Comparison of ENCODE assay signal across 20 mouse cellular contexts in genomic region chr19:48649941-48650340, GRCm38 (mm10).
DNase-seq lines count a peak whose midpoint lies in the region; TF ChIP-seq lines count a peak whose summit lies in the region.
"Had no signal": no experiment of that assay in that cellular context is flagged by ENCODE, and none has a peak within 500 bp of the region (broad histone marks: within the 10 kb centered on the region; RNA-seq: fewer than 3 reads in every experiment).

No protein-coding gene starts in this region.

- H3K27ac ChIP-seq in ES-E14 (ENCODE audit: insufficient read depth, low read depth, low read length, poor library complexity, severe bottlenecking) = no peak overlapping the region
- H3K27ac ChIP-seq: embryonic facial prominence, embryonic 10.5 days; embryonic facial prominence, embryonic 12.5 days; forebrain, embryonic 13.5 days; forebrain, embryonic 15.5 days had no signal

- peak; percentile 60 for DNase-seq in heart, adult 11 months
- DNase-seq in heart, adult 18-20 months = no peak
- DNase-seq in ES-E14 (ENCODE audit: low read depth, low spot score) = peak; percentile 26
- peak; percentile 81 for DNase-seq in ZHBTc4 (ENCODE audit: low read depth, low spot score)
- DNase-seq in embryo, embryonic 11 days = no peak
- DNase-seq in lung, adult 18-20 months = no peak
- DNase-seq in cerebellum, adult 11 months = no peak
- DNase-seq: adrenal gland, adult 2 months; adrenal gland, postnatal 10 days; adrenal gland, postnatal 25 days; cerebellum, adult 18-20 months; cerebellum, adult 8-10 months; cerebellum, adult 9-11 months; cerebellum, postnatal 14 days; cerebellum, postnatal 36 days; forebrain, postnatal 0 days had no signal

- H3K9me3 ChIP-seq in ES-E14 (ENCODE audit: control insufficient read depth, insufficient read depth, low read depth, low read length) = no peaks in the 10 kb centered on the region
- H3K9me3 ChIP-seq: embryonic facial prominence, embryonic 10.5 days; embryonic facial prominence, embryonic 12.5 days; forebrain, embryonic 13.5 days; forebrain, embryonic 15.5 days had no signal

- H3K9ac ChIP-seq in ES-E14 (ENCODE audit: insufficient read depth, low read depth, low read length, poor library complexity, severe bottlenecking) = no peak overlapping the region
- H3K9ac ChIP-seq: embryonic facial prominence, embryonic 12.5 days; forebrain, embryonic 13.5 days; forebrain, embryonic 15.5 days; forebrain, postnatal 0 days had no signal

- H3K36me3 ChIP-seq in ES-E14 (ENCODE audit: control insufficient read depth, insufficient read depth, low read length, poor library complexity, severe bottlenecking) = no peaks in the 10 kb centered on the region
- H3K36me3 ChIP-seq: embryonic facial prominence, embryonic 10.5 days; embryonic facial prominence, embryonic 12.5 days; forebrain, embryonic 15.5 days had no signal

- no peak overlapping the region for H3K4me3 ChIP-seq in ES-E14 (ENCODE audit: insufficient read depth in 1 of 2, low read depth in 1 of 2, low read length in 2 of 2, poor library complexity in 1 of 2, severe bottlenecking in 1 of 2)
- H3K4me3 ChIP-seq: embryonic facial prominence, embryonic 10.5 days; embryonic facial prominence, embryonic 12.5 days; forebrain, embryonic 13.5 days; forebrain, embryonic 15.5 days had no signal

- in situ Hi-C loops in ES-E14 (cut with MboI; ENCODE audit: low sequenced_read_pairs in 2 of 2, unreplicated experiment in 2 of 2) = no loop called here

- no peaks in the 10 kb centered on the region for H3K4me1 ChIP-seq in ES-E14 (ENCODE audit: control insufficient read depth in 2 of 2, insufficient read depth in 2 of 2, low read length in 2 of 2, poor library complexity in 1 of 2)
- H3K4me1 ChIP-seq: embryonic facial prominence, embryonic 10.5 days; embryonic facial prominence, embryonic 12.5 days had no signal

TF ChIP-seq in ES-E14, 5 proteins besides CTCF, POLR2A, EP300 and RAD21:
- TF ChIP-seq MAFK (IDR thresholded peaks at IDR 0.05; ENCODE audit: insufficient read depth, low read depth, low read length) = no peak
- TF ChIP-seq ZC3H11A (IDR thresholded peaks at IDR 0.05; ENCODE audit: borderline replicate concordance, low read depth, low read length) = no peak
- no peak for TF ChIP-seq CHD2 (IDR thresholded peaks at IDR 0.05; ENCODE audit: low read depth, low read length)
- TF ChIP-seq ZNF384 (IDR thresholded peaks at IDR 0.05; ENCODE audit: low read depth, low read length) = no peak
- no peak for TF ChIP-seq HCFC1 (IDR thresholded peaks at IDR 0.05; ENCODE audit: borderline replicate concordance, insufficient read depth, low read length)

Comparison
In these comparisons a context has a peak if more than half of its experiments do, and no peak if none do; other contexts are left out.
1. DNase-seq: peak in heart, adult 11 months (single experiment), ES-E14 (single experiment) and ZHBTc4 (single experiment); none in heart, adult 18-20 months (0 of 2), embryo, embryonic 11 days (single experiment), lung, adult 18-20 months (0 of 2) and cerebellum, adult 11 months (single experiment).